Mouse (Mus musculus) midbrain, embryonic 10.5 days (tissue): ENCODE results near the gene Sh3bp1. TPM values are rescaled to one million over a fixed set of nuclear protein-coding genes. Genes with fewer than 3 reads are reported as not detected.

Experiments used
- DNase-seq: peaks from one replicate; pipeline ENCODE4 v3.0.0-alpha.2; 2017; ENCODE audit warnings: low spot score
- H3K27ac ChIP-seq: fragments of 300-500 bp; sonication (generic); replicated peaks from 2 replicates; pipeline ENCODE4 v1.5.1; 2016; ENCODE audit warnings: mild to moderate bottlenecking
- H3K27me3 ChIP-seq: fragments of 300-500 bp; sonication (generic); 2 replicates; pipeline ENCODE4 v1.6.1; 2016; ENCODE audit warnings: low read depth, mild to moderate bottlenecking; ENCODE audit not compliant: poor library complexity, severe bottlenecking
- H3K36me3 ChIP-seq: fragments of 300-500 bp; sonication (generic); 2 replicates; pipeline ENCODE4 v1.6.1; 2016; ENCODE audit warnings: mild to moderate bottlenecking, moderate library complexity
- H3K4me1 ChIP-seq: fragments of 300-500 bp; sonication (generic); 2 replicates; pipeline ENCODE4 v1.6.1; 2016
- H3K4me3 ChIP-seq: fragments of 300-500 bp; sonication (generic); 2 replicates; pipeline ENCODE4 v1.5.1; 2016; ENCODE audit warnings: mild to moderate bottlenecking, moderate library complexity
- H3K9me3 ChIP-seq: fragments of 300-500 bp; sonication (generic); replicated peaks from 2 replicates; pipeline ENCODE4 v1.6.1; 2016; ENCODE audit warnings: mild to moderate bottlenecking
- WGBS: fragments of 180-500 bp; shearing (Covaris S2); methylation state at CpG from one replicate; pipeline ENCODE4 v1.1.7; 2016; 5-methylcytosine and 5-hydroxymethylcytosine counted together
- polyA plus RNA-seq: library from polyadenylated mRNA; unstranded; fragments of >200 nt; fragmentation: Nextera tagmentation; extraction: Ambion mirVana; gene quantifications from 2 replicates; pipeline ENCODE4 v1.2.1, GENCODE M21; 2016

The Sh3bp1 gene
- polyA plus RNA-seq, 1 experiment from 2014 or later = 18.7 TPM

DNA sequence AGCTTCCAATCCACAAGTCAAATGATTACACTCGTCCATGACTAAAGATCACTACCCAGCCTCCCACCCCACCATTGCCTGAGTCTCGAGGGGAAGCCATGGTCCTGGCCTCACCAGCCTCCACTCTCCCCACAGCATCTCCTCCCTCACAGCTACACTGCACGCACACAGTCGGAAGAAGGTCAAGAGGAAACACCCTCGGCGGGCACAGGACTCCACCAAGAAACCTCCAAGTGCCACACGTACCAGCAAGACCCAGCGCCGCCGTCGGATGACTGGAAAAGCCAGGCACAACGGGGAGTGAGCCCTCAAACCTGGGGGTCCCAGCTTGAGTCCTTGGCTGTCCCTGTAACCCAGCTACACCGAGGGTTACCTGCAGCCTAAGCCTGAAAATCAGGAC lies 40.8 kb downstream of the Sh3bp1 start:
- Histone ChIP-seq H3K4me1 (peaks cover 33% of the 10 kb centered on the region), H3K27ac (no peak overlapping the region), H3K9me3 (no peaks in the 10 kb centered on the region), H3K27me3 (no peaks in the 10 kb centered on the region), H3K36me3 (peaks cover 59% of the 10 kb centered on the region), H3K4me3 (no peak overlapping the region)
- no peak for DNase-seq
- WGBS = 91% methylated on average over 13 of the region's 13 CpGs

- H3K4me1 ChIP-seq = peaks cover 18% of the 10 kb centered on the region
- H3K27me3 ChIP-seq = peaks cover 16% of the 10 kb centered on the region
- 3% methylated on average over 9 of the region's 9 CpGs for WGBS
- peak; percentile 88 for DNase-seq
- peaks cover 45% of the 10 kb centered on the region for H3K36me3 ChIP-seq
- no peaks in the 10 kb centered on the region for H3K9me3 ChIP-seq
- H3K4me3 ChIP-seq = peak overlapping the region; percentile 45
- peak overlapping the region; percentile 84 for H3K27ac ChIP-seq
Measured at GRCm38 (mm10) chr15:78942663-78943062, 43.1 kb downstream of the Sh3bp1 start.

- WGBS = 84% methylated on average over 7 of the region's 7 CpGs
- peaks cover 34% of the 10 kb centered on the region for H3K4me1 ChIP-seq
- H3K27ac ChIP-seq = no peak overlapping the region
- no peak overlapping the region for H3K4me3 ChIP-seq
- no peaks in the 10 kb centered on the region for H3K9me3 ChIP-seq
- peaks cover 16% of the 10 kb centered on the region for H3K27me3 ChIP-seq
- DNase-seq = no peak
- H3K36me3 ChIP-seq = peaks cover 15% of the 10 kb centered on the region
Measured at GRCm38 (mm10) chr15:78946232-78946631, 46.7 kb downstream of the Sh3bp1 start.

DNA sequence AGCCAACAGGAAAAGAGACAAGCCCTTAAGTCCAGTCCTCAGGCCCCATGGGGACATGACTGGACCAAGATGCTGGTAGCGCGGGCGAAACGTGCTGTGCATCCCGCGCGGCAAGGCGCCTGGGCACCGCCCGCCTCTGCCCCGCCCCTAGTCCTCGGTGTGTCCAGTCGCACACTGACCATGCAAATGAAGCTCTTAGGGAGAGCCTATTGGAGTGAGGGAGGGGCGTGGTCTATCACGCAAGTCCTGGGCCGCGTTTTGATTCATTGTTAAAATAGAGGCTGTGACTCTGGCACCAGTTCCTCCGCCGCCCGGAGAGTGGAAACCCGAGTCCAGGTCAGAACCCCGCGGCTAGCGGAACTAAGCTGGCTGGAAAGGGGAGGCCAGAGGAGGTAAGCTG lies 48.1 kb downstream of the Sh3bp1 start, which contains the start of gene Triobp:
Gene Triobp (plus strand): TSS at position 68 of the 400 bp plus-strand sequence.
- peaks cover 20% of the 10 kb centered on the region for H3K36me3 ChIP-seq
- H3K4me1 ChIP-seq = peaks cover 33% of the 10 kb centered on the region
- H3K27me3 ChIP-seq = peaks cover 16% of the 10 kb centered on the region
- peak within 1 kb of the TSS; percentile 67 for H3K4me3 ChIP-seq
- no peaks in the 10 kb centered on the region for H3K9me3 ChIP-seq
- 0% methylated on average over 24 of the region's 24 CpGs for WGBS
- DNase-seq = peak; percentile 92
- peak within 1 kb of the TSS; percentile 88 for H3K27ac ChIP-seq

DNA sequence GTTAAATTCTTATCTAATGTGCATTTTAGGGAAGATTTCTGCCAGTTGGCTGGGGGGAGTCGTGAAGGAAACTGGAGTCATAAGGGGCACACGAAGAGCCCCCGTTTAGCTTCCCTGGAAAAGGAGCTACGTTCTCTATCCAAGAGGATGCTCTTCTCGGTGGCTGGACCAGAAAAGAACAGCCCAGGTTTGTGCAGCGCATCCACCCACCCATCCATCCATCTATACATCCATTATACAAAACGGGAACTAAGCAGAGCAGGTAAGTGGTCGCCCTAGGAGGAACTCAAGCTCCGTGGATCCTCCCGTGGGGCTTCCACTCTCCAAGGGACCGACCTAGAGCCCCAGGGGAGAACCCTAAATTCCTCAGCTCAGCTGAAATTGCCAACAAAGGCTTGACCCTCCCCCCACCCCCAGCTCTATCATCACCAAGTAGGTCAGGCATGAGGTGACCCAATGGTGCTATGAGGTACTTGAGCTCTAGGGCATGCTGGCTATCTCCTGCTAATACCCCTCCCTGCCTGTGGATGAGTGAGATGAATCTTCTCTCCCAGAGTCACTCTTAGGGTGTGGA lies 48.7 kb downstream of the Sh3bp1 start:
- no peaks in the 10 kb centered on the region for H3K9me3 ChIP-seq
- 7% methylated on average over 11 of the region's 11 CpGs for WGBS
- H3K4me1 ChIP-seq = peaks cover 28% of the 10 kb centered on the region
- H3K27ac ChIP-seq = peak overlapping the region; percentile 88
- peaks cover 26% of the 10 kb centered on the region for H3K36me3 ChIP-seq
- DNase-seq = no peak
- peak overlapping the region; percentile 67 for H3K4me3 ChIP-seq
- H3K27me3 ChIP-seq = peaks cover 16% of the 10 kb centered on the region

- DNase-seq = no peak
- H3K27ac ChIP-seq = peak overlapping the region; percentile 88; the same call in 1 of the 2 replicates
- H3K9me3 ChIP-seq = no peaks in the 10 kb centered on the region
- peaks cover 16% of the 10 kb centered on the region for H3K27me3 ChIP-seq
- H3K4me1 ChIP-seq = peaks cover 28% of the 10 kb centered on the region
- H3K4me3 ChIP-seq = peak overlapping the region; percentile 67
- H3K36me3 ChIP-seq = peaks cover 32% of the 10 kb centered on the region
- 96% methylated on average over 3 of the region's 3 CpGs for WGBS
Measured at GRCm38 (mm10) chr15:78948883-78949282, 49.3 kb downstream of the Sh3bp1 start.

- H3K27me3 ChIP-seq = no peaks in the 10 kb centered on the region
- DNase-seq = no peak
- H3K9me3 ChIP-seq = no peaks in the 10 kb centered on the region
- no peak overlapping the region for H3K4me3 ChIP-seq
- H3K36me3 ChIP-seq = peaks cover 82% of the 10 kb centered on the region
- H3K4me1 ChIP-seq = peaks cover 3% of the 10 kb centered on the region; the same call in 1 of the 2 replicates
- WGBS = 76% methylated on average over 3 of the region's 3 CpGs
- H3K27ac ChIP-seq = no peak overlapping the region
Measured at GRCm38 (mm10) chr15:78955663-78956062, 56.1 kb downstream of the Sh3bp1 start.

DNA sequence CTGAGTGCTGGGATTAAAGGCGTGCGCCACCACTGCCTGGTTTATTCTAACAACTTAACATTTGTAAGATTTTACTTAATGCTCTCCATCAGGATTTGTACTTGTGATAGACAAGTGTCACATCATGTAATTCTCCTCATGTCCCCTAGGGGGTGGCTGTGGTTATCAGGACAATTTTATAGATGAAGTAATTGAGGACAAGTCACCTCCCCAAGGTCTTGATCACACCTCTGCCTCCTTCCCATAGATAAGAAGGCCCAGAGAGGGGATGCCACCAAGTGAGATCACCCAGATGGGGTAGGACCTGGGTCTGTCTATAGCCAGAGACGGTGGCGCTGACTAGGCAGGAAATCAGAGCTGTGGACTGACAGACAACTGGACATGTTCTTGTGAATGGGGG lies 56.8 kb downstream of the Sh3bp1 start:
- Histone ChIP-seq H3K36me3 (peaks cover 82% of the 10 kb centered on the region), H3K4me3 (no peak overlapping the region), H3K9me3 (no peaks in the 10 kb centered on the region), H3K4me1 (peaks cover 3% of the 10 kb centered on the region; the same call in 1 of the 2 replicates), H3K27me3 (no peaks in the 10 kb centered on the region), H3K27ac (no peak overlapping the region)
- WGBS = 89% methylated on average over 4 of the region's 4 CpGs
- DNase-seq = no peak

- DNase-seq = no peak
- Histone ChIP-seq H3K4me1 (peaks cover 7% of the 10 kb centered on the region; the same call in 1 of the 2 replicates), H3K27me3 (no peaks in the 10 kb centered on the region), H3K27ac (peak overlapping the region; percentile 19; the same call in 1 of the 2 replicates), H3K9me3 (no peaks in the 10 kb centered on the region), H3K36me3 (peaks cover 82% of the 10 kb centered on the region), H3K4me3 (no peak overlapping the region)
- WGBS = 80% methylated on average over 15 of the region's 15 CpGs
Measured at GRCm38 (mm10) chr15:78957021-78957420, 57.5 kb downstream of the Sh3bp1 start.

DNA sequence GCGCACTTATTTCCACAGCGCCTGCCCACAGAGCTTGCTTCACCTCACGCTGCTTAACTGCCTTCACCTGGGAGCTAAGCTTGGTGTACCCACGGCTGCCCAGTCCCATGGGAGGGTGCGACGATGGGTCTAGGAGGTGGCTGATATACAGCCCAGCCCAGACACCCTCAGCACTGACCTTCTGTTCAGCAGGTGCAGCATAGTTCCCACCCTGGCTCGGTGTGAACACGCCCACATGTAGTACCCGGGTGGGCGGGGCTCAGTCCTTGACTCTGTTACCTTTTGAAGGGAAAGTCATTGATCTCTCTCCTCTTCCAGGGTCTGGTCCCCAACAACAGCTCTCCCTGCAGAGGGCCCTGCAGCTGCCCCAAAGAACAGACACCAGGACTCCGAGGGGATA lies 60.0 kb downstream of the Sh3bp1 start:
- Histone ChIP-seq H3K36me3 (peaks cover 75% of the 10 kb centered on the region), H3K4me1 (peaks cover 15% of the 10 kb centered on the region), H3K27me3 (no peaks in the 10 kb centered on the region), H3K27ac (no peak overlapping the region), H3K4me3 (no peak overlapping the region), H3K9me3 (no peaks in the 10 kb centered on the region)
- 93% methylated on average over 11 of the region's 11 CpGs for WGBS
- no peak for DNase-seq

GRCm38 (mm10) chr15:78960088-78960487 lies 60.5 kb downstream of the Sh3bp1 start:
- no peak overlapping the region for H3K4me3 ChIP-seq
- no peak for DNase-seq
- no peaks in the 10 kb centered on the region for H3K9me3 ChIP-seq
- H3K27ac ChIP-seq = no peak overlapping the region
- H3K36me3 ChIP-seq = peaks cover 71% of the 10 kb centered on the region
- H3K4me1 ChIP-seq = peaks cover 15% of the 10 kb centered on the region
- WGBS = 80% methylated on average over 4 of the region's 4 CpGs
- H3K27me3 ChIP-seq = no peaks in the 10 kb centered on the region
